Mouse (Mus musculus) kidney, adult 2 months (tissue): ENCODE results near the gene Anks6. TPM values are rescaled to one million over a fixed set of nuclear protein-coding genes. Genes with fewer than 3 reads are reported as not detected.

Source experiments
- DNase-seq: peaks from one replicate; pipeline ENCODE4 v3.0.0; 2021
- H3K27ac ChIP-seq: fragments of 200-500 bp; 2 replicates; pipeline ENCODE4 v1.5.1; 2012; ENCODE audit warnings: low read depth, low read length, control low read depth, inconsistent platforms; ENCODE audit not compliant: insufficient read depth
- H3K27me3 ChIP-seq: fragments of 200-500 bp; replicated peaks from 2 replicates; pipeline ENCODE4 v1.6.1; 2012; ENCODE audit warnings: mild to moderate bottlenecking, moderate library complexity, low read length, inconsistent platforms; ENCODE audit not compliant: control insufficient read depth, insufficient read depth
- H3K36me3 ChIP-seq: fragments of 200-500 bp; 2 replicates; pipeline ENCODE4 v1.6.1; 2012; ENCODE audit warnings: mild to moderate bottlenecking, moderate library complexity, low read length, inconsistent platforms; ENCODE audit not compliant: control insufficient read depth, insufficient read depth
- H3K4me1 ChIP-seq: fragments of 200-500 bp; 2 replicates; pipeline ENCODE4 v1.6.1; 2011; ENCODE audit warnings: low read length; ENCODE audit not compliant: control insufficient read depth, insufficient read depth
- H3K4me3 ChIP-seq: fragments of 200-500 bp; 2 replicates; pipeline ENCODE4 v1.5.1; 2011; ENCODE audit warnings: mild to moderate bottlenecking, low read depth, low read length, control low read depth; ENCODE audit not compliant: insufficient read depth
- CTCF ChIP-seq: fragments of 200-500 bp; conservative IDR thresholded peaks from 2 replicates; pipeline ENCODE4 v1.5.1; 2011; ENCODE audit warnings: low read depth, mild to moderate bottlenecking, control low read depth, low read length, moderate library complexity, mixed read lengths; ENCODE audit not compliant: insufficient read depth, insufficient read length
- POLR2A ChIP-seq: fragments of 200-500 bp; IDR thresholded peaks from one replicate; pipeline ENCODE4 v1.6.1; 2011; ENCODE audit warnings: low read depth, low read length, control low read depth
- WGBS: fragments of 180-500 bp; shearing (Covaris S2); methylation state at CpG from one replicate; pipeline ENCODE4 v1.1.7; 2018; 5-methylcytosine and 5-hydroxymethylcytosine counted together
- polyA plus RNA-seq: library from polyadenylated mRNA; depleted of rRNA; stranded (reverse); fragments of >200 nt; gene quantifications from 2 replicates; pipeline ENCODE4 v1.2.3, GENCODE M21; 2012

Anks6 gene
- polyA plus RNA-seq, 1 experiment, result 16.1 TPM

DNA sequence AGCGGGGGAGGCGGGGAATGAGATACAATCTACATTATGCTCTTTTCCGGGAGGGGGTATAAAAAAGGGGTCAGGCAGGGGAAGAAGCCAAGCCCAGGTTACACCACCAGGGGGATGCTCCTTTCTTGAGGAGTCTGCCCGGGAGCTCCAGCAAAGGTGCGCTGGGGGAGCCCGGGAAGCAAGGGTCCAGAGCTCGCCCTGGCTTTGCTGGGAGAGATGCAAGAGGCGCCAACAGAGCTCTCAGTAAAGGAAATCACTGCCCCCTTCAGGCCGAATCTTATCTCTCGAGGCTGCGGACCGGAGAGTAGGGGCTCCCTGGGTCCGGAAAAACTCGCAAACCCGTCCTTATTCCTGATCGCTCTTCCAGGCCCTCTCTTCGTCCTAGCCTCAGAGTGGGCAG is 67.4 kb downstream of the Anks6 start:
- Histone ChIP-seq H3K27ac (no peak overlapping the region), H3K4me3 (no peak overlapping the region), H3K36me3 (no peaks in the 10 kb centered on the region), H3K4me1 (no peaks in the 10 kb centered on the region), H3K27me3 (no peaks in the 10 kb centered on the region; the same call in 1 of the 2 replicates)
- TF ChIP-seq POLR2A, result no peak
- TF ChIP-seq CTCF, result peak; percentile 58
- DNase-seq, result peak; percentile 37
- 2% methylated on average over 17 of the region's 17 CpGs for WGBS

DNA sequence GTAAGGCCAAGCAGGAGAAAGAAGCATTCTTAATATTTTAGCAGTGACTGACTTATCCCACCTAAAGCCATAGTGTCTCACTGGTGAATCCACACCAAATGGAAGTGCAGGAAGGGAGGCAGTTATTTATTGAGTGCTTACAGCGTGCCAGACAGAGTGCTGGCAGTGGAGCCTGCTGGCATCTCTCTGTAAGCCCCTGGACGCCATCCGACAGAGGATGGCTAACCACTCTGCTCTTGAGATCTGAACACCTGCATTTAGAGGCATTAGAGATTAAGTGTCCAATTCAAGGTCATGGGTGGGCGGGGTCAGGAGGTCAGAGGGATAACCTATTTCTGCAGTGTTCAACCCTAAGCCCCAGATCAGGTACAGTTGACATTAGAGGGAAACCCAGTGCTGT is 68.4 kb downstream of the Anks6 start:
- WGBS, result 61% methylated on average over 4 of the region's 4 CpGs
- Histone ChIP-seq H3K4me1 (no peaks in the 10 kb centered on the region), H3K4me3 (no peak overlapping the region), H3K27me3 (no peaks in the 10 kb centered on the region; the same call in 1 of the 2 replicates), H3K36me3 (no peaks in the 10 kb centered on the region), H3K27ac (no peak overlapping the region)
- no peak for TF ChIP-seq POLR2A
- no peak for TF ChIP-seq CTCF
- no peak for DNase-seq

- no peak for DNase-seq
- H3K27ac ChIP-seq, result no peak overlapping the region
- no peaks in the 10 kb centered on the region for H3K4me1 ChIP-seq
- no peaks in the 10 kb centered on the region; the same call in 1 of the 2 replicates for H3K27me3 ChIP-seq
- TF ChIP-seq CTCF, result no peak
- TF ChIP-seq POLR2A, result no peak
- no peak overlapping the region for H3K4me3 ChIP-seq
- no peaks in the 10 kb centered on the region for H3K36me3 ChIP-seq
- 51% methylated on average over 3 of the region's 3 CpGs for WGBS
Observed at GRCm38 (mm10) chr4:46988257-46988656, 69.0 kb downstream of the Anks6 start.

DNA sequence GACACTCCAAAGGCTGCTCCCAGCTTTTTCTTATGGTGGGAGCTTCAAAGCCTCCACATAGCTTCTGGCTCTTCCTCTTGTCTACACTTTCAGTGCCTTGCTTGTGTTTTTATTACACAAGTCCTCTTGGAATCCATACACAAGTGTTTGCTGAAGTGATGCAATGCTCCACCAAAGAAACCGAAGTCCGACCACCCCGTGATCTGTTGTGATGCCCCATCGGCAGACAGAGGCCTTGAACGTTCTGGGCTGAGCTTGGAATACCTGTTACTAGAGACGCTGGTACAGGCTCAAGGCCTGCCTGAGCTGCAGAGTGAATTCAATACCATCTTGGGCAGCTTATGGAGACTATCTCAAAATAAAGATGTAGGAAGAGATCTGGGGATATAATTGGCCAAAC is 69.4 kb downstream of the Anks6 start:
- Histone ChIP-seq H3K4me3 (no peak overlapping the region), H3K4me1 (no peaks in the 10 kb centered on the region), H3K36me3 (no peaks in the 10 kb centered on the region), H3K27ac (no peak overlapping the region), H3K27me3 (no peaks in the 10 kb centered on the region; the same call in 1 of the 2 replicates)
- WGBS, result 92% methylated on average over 6 of the region's 6 CpGs
- DNase-seq, result no peak
- TF ChIP-seq CTCF, result no peak
- no peak for TF ChIP-seq POLR2A

GRCm38 (mm10) chr4:46986054-46986453 is 71.2 kb downstream of the Anks6 start:
- no peaks in the 10 kb centered on the region for H3K4me1 ChIP-seq
- no peak overlapping the region for H3K4me3 ChIP-seq
- TF ChIP-seq CTCF (no peak), POLR2A (no peak)
- DNase-seq, result no peak
- no peaks in the 10 kb centered on the region; the same call in 1 of the 2 replicates for H3K27me3 ChIP-seq
- H3K36me3 ChIP-seq, result no peaks in the 10 kb centered on the region
- H3K27ac ChIP-seq, result no peak overlapping the region

DNA sequence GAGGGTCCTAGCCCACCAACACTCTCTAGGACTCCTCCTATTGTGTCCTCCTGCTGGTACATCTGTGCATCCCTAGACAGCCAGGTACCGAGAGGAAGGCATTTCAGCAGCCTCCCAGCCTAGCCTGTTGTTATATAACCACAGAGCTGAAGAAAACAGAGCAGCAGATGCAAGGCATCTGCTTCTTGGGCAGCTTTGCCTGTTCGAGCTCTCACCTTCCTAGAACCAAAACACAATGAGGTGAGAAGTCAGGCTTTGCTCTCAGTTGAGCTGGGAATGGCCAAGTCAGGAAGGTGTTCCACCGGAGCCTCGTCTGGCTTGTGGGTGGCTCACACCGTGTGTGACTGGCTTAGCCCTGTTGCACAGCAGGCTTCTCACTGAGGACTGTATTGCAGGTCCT is 74.3 kb downstream of the Anks6 start:
- no peaks in the 10 kb centered on the region for H3K4me1 ChIP-seq
- DNase-seq, result no peak
- H3K36me3 ChIP-seq, result no peaks in the 10 kb centered on the region
- H3K27ac ChIP-seq, result no peak overlapping the region
- no peak overlapping the region for H3K4me3 ChIP-seq
- 74% methylated on average over 5 of the region's 5 CpGs for WGBS
- H3K27me3 ChIP-seq, result no peaks in the 10 kb centered on the region
- TF ChIP-seq POLR2A, result no peak
- TF ChIP-seq CTCF, result no peak

- WGBS, result 81% methylated on average over 4 of the region's 4 CpGs
- Histone ChIP-seq H3K36me3 (no peaks in the 10 kb centered on the region), H3K4me3 (no peak overlapping the region), H3K27me3 (no peaks in the 10 kb centered on the region), H3K4me1 (no peaks in the 10 kb centered on the region), H3K27ac (no peak overlapping the region)
- TF ChIP-seq POLR2A (no peak), CTCF (no peak)
- no peak for DNase-seq
Observed at GRCm38 (mm10) chr4:46982094-46982493, 75.1 kb downstream of the Anks6 start.

DNA sequence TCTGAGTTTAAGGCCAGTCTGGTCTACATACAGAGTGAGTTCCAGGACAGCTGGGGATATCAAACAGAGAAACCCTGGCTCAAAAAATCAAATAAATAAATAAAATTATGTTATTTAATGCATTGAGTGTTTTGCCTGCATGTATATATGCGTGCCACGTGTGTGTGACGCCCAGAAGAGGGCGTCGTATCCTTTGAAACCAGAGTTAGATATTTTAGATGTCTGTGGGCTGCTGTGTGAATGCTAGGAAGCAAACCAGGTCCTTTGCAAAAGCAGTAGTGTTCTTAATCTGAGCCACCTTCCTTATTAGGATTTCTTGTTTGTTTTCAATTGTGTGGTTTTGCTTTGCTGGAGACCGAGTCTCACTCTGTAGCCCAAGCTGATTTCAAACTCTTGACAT is 78.9 kb downstream of the Anks6 start:
- Histone ChIP-seq H3K4me1 (no peaks in the 10 kb centered on the region), H3K36me3 (no peaks in the 10 kb centered on the region), H3K27ac (no peak overlapping the region), H3K27me3 (no peaks in the 10 kb centered on the region), H3K4me3 (no peak overlapping the region)
- DNase-seq, result no peak
- 90% methylated on average over 6 of the region's 6 CpGs for WGBS
- TF ChIP-seq POLR2A, result no peak
- no peak; the same call in 1 of the 2 replicates for TF ChIP-seq CTCF
